Mouse (Mus musculus) embryonic facial prominence, embryonic 10.5 days (tissue): ENCODE measurements around the gene Acsbg2. TPM values are rescaled to one million over a fixed set of nuclear protein-coding genes. Genes with fewer than 3 reads are reported as not detected.

Experiments
- DNase-seq: peaks from one replicate; pipeline ENCODE4 v3.0.0-alpha.2; 2017; ENCODE audit warnings: low spot score
- H3K27ac ChIP-seq: fragments of 300-500 bp; sonication (generic); replicated peaks from 2 replicates; pipeline ENCODE4 v1.5.1; 2016; ENCODE audit warnings: mild to moderate bottlenecking
- H3K27me3 ChIP-seq: fragments of 300-500 bp; sonication (generic); replicated peaks from 2 replicates; pipeline ENCODE4 v1.6.1; 2016; ENCODE audit warnings: low read depth, mild to moderate bottlenecking; ENCODE audit not compliant: poor library complexity, severe bottlenecking
- H3K36me3 ChIP-seq: fragments of 300-500 bp; sonication (generic); replicated peaks from 2 replicates; pipeline ENCODE4 v1.6.1; 2016; ENCODE audit warnings: mild to moderate bottlenecking, moderate library complexity
- H3K4me1 ChIP-seq: fragments of 300-500 bp; sonication (generic); 2 replicates; pipeline ENCODE4 v1.6.1; 2016
- H3K4me3 ChIP-seq: fragments of 300-500 bp; sonication (generic); 2 replicates; pipeline ENCODE4 v1.5.1; 2016; ENCODE audit warnings: mild to moderate bottlenecking, moderate library complexity
- H3K9me3 ChIP-seq: fragments of 300-500 bp; sonication (generic); 2 replicates; pipeline ENCODE4 v1.6.1; 2016; ENCODE audit warnings: mild to moderate bottlenecking
- WGBS: fragments of 180-500 bp; shearing (Covaris S2); methylation state at CpG from one replicate; pipeline ENCODE4 v1.1.7; 2016; 5-methylcytosine and 5-hydroxymethylcytosine counted together
- polyA plus RNA-seq: library from polyadenylated mRNA; unstranded; fragments of >200 nt; fragmentation: Nextera tagmentation; extraction: Ambion mirVana; gene quantifications from 2 replicates; pipeline ENCODE4 v1.2.1, GENCODE M21; 2016

The Acsbg2 gene
- polyA plus RNA-seq, 1 experiment from 2014 or later, result not detected

GRCm38 (mm10) chr17:56832918-56833317, 41.3 kb downstream of the Acsbg2 start:
- H3K27me3 ChIP-seq, result peaks cover 49% of the 10 kb centered on the region
- peaks cover 18% of the 10 kb centered on the region for H3K4me1 ChIP-seq
- 76% methylated on average over 1 of the region's 1 CpGs for WGBS
- H3K36me3 ChIP-seq, result no peaks in the 10 kb centered on the region
- H3K27ac ChIP-seq, result no peak overlapping the region
- H3K4me3 ChIP-seq, result no peak overlapping the region
- no peaks in the 10 kb centered on the region for H3K9me3 ChIP-seq
- no peak for DNase-seq

DNA sequence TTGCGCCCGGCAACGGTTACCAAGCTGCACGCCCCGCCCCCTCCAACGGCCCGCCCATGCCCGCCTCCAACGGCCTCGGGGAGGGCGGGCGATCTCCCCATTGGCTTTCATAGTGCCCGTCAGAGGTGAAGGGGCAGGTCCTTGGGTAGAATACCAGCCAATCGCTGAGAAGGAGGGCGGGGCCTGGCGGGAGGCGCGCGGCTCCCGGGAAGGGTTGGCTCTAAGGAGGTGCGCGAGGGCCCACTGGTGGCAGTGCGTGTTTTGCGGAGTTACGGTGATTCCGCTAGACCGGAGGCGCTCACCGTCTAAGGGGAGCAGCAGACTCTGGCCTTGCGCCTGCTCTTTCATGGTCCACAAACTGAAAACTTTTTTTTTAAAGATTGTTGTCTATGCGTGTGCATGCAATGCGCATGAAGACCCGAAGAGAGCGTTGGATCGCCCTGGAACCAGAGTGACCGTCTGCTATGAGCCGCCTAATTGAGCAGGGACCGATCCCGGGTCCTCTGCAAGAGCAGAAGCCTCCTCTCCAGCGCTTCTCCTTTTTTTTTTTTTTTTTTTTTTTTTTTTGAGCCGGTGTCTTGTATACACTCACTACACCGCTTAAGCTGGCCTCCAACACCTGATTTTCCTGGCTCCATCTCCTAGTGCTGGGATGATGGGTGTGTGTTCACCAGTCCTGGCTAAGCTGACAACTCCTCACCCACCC, 43.0 kb downstream of the Acsbg2 start:
- peak; percentile 99 for DNase-seq
- peaks cover 18% of the 10 kb centered on the region for H3K4me1 ChIP-seq
- H3K27me3 ChIP-seq, result peaks cover 59% of the 10 kb centered on the region
- WGBS, result under 1% methylated on average over 42 of the region's 42 CpGs
- no peaks in the 10 kb centered on the region for H3K36me3 ChIP-seq
- H3K27ac ChIP-seq, result peak overlapping the region; percentile 79
- H3K4me3 ChIP-seq, result peak overlapping the region; percentile 79
- no peaks in the 10 kb centered on the region for H3K9me3 ChIP-seq

- H3K27me3 ChIP-seq, result peaks cover 59% of the 10 kb centered on the region
- under 1% methylated on average over 60 of the region's 62 CpGs for WGBS
- no peak for DNase-seq
Measured at GRCm38 (mm10) chr17:56830411-56831110, 43.7 kb downstream of the Acsbg2 start, which contains the start of gene Rfx2. Rfx2 (minus strand) TSS chr17:56831013.

DNA sequence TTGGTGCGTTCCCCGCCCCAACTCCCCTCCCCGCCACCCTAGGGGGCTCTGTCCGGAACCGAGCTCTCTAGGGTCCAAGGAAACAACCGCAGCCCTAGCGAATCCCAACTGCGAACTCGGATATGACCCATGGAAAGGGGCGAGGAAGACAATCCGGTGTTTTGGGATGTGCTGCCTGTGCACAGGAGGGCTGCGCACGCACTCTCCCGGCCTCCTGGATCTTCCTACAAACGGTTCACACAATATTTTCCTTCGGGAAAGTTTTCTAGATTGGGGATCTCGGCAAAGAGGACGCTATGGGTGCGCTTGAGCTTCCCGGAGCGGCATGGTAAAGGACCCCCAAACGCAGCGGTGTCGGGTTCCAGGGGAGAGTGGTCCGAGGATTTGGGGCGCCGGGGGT, 44.5 kb downstream of the Acsbg2 start:
- Histone ChIP-seq H3K4me3 (peak overlapping the region; percentile 79), H3K4me1 (peaks cover 19% of the 10 kb centered on the region), H3K27ac (no peak overlapping the region), H3K27me3 (peaks cover 59% of the 10 kb centered on the region), H3K36me3 (no peaks in the 10 kb centered on the region), H3K9me3 (no peaks in the 10 kb centered on the region)
- under 1% methylated on average over 27 of the region's 27 CpGs for WGBS
- peak; percentile 63 for DNase-seq

More at GRCm38 (mm10) chr17:56830411-56831110, 43.7 kb downstream of the Acsbg2 start, which contains the start of gene Rfx2:
- Histone ChIP-seq H3K4me3 (peak within 1 kb of the TSS; percentile 79), H3K36me3 (no peaks in the 10 kb centered on the region), H3K9me3 (no peaks in the 10 kb centered on the region), H3K27ac (peak within 1 kb of the TSS; percentile 79), H3K4me1 (peaks cover 18% of the 10 kb centered on the region)

DNA sequence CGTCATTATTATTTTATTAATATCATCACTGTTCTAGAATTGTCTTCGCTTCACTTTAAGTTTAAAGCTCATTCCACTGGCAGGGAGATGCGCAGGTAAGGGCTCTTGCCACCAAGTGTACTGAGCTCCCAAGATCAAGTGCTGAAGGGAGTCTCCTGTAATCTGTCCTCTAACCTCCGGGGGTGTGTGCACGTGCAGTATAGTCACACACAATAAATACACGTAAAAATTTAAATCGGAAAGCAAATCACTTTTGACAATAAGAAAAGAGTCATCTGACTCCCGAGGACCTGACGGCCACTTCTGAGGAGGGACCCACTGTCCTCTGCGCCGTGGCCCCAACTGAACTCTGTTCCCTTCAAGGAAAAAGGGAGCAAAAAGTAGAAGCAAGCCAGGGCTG, 45.1 kb downstream of the Acsbg2 start:
- WGBS, result 21% methylated on average over 11 of the region's 11 CpGs
- no peak for DNase-seq

GRCm38 (mm10) chr17:56826718-56827117, 47.5 kb downstream of the Acsbg2 start:
- Histone ChIP-seq H3K27me3 (peaks cover 41% of the 10 kb centered on the region), H3K9me3 (no peaks in the 10 kb centered on the region), H3K36me3 (no peaks in the 10 kb centered on the region), H3K4me3 (no peak overlapping the region), H3K4me1 (peaks cover 24% of the 10 kb centered on the region), H3K27ac (no peak overlapping the region)
- no peak for DNase-seq
- 86% methylated on average over 2 of the region's 2 CpGs for WGBS

More for the DNA sequence above, 45.1 kb downstream of the Acsbg2 start:
- Histone ChIP-seq H3K4me3 (peak overlapping the region; percentile 79), H3K36me3 (no peaks in the 10 kb centered on the region), H3K4me1 (peaks cover 24% of the 10 kb centered on the region), H3K27me3 (peaks cover 59% of the 10 kb centered on the region), H3K27ac (no peak overlapping the region), H3K9me3 (no peaks in the 10 kb centered on the region)

DNA sequence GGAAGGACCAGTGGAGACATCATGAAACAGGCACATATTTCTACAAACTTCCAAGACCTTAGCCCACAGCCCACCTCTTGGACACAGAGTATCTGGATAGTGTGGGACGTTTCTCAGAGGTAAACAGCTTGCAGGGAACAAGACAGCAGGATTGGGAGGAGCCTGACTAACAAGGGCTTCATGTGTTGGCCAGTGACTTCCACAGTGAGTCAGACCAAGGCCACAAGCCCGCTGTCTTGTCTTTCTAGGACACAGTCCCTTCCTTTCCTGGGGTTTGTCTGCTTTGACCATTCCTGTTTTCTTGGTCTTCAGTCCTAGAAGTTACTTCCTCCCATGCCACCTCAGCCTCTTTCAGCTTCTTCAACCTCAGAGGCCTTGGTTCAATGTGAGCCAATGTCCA, 50.9 kb downstream of the Acsbg2 start:
- no peak overlapping the region for H3K27ac ChIP-seq
- H3K4me1 ChIP-seq, result peaks cover 10% of the 10 kb centered on the region
- H3K9me3 ChIP-seq, result no peaks in the 10 kb centered on the region
- no peak overlapping the region for H3K4me3 ChIP-seq
- H3K36me3 ChIP-seq, result no peaks in the 10 kb centered on the region
- WGBS, result 60% methylated on average over 2 of the region's 2 CpGs
- H3K27me3 ChIP-seq, result peaks cover 14% of the 10 kb centered on the region
- no peak for DNase-seq

DNA sequence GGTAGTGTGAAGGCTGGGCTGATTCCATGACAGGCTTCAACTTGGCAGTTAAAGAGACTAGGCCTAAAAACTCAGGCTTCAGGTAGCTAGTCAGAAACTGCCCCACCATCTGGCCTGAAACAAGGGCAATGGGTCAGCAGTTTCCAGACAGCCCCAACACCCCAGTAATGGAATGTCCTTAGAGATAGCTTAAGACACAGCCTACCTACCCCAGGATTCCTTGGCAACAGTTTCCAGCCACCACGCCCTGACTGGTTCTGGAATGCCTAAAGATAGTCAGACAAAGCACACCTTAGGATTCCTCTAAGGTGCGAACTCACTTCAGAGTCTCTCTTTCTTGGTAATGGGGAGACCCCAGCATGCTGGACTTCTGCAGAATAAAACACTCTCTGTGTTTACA, 51.9 kb downstream of the Acsbg2 start:
- no peaks in the 10 kb centered on the region for H3K36me3 ChIP-seq
- DNase-seq, result no peak
- peaks cover 5% of the 10 kb centered on the region for H3K27me3 ChIP-seq
- no peak overlapping the region for H3K27ac ChIP-seq
- H3K9me3 ChIP-seq, result no peaks in the 10 kb centered on the region
- H3K4me1 ChIP-seq, result peaks cover 10% of the 10 kb centered on the region
- 80% methylated on average over 2 of the region's 2 CpGs for WGBS
- H3K4me3 ChIP-seq, result no peak overlapping the region

GRCm38 (mm10) chr17:56819694-56820111, 54.5 kb downstream of the Acsbg2 start:
- 81% methylated on average over 8 of the region's 8 CpGs for WGBS
- no peaks in the 10 kb centered on the region for H3K9me3 ChIP-seq
- no peak overlapping the region for H3K4me3 ChIP-seq
- no peaks in the 10 kb centered on the region for H3K36me3 ChIP-seq
- H3K4me1 ChIP-seq, result peaks cover 17% of the 10 kb centered on the region
- peaks cover 8% of the 10 kb centered on the region for H3K27me3 ChIP-seq
- no peak overlapping the region for H3K27ac ChIP-seq
- DNase-seq, result no peak

- peaks cover 8% of the 10 kb centered on the region for H3K27me3 ChIP-seq
- 78% methylated on average over 6 of the region's 6 CpGs for WGBS
- no peak overlapping the region for H3K4me3 ChIP-seq
- H3K4me1 ChIP-seq, result peaks cover 19% of the 10 kb centered on the region
- no peaks in the 10 kb centered on the region for H3K9me3 ChIP-seq
- no peak for DNase-seq
- no peaks in the 10 kb centered on the region for H3K36me3 ChIP-seq
- no peak overlapping the region for H3K27ac ChIP-seq
Measured at GRCm38 (mm10) chr17:56819032-56819545, 55.2 kb downstream of the Acsbg2 start.

GRCm38 (mm10) chr17:56818067-56818636, 56.1 kb downstream of the Acsbg2 start:
- 31% methylated on average over 11 of the region's 11 CpGs for WGBS
- Histone ChIP-seq H3K9me3 (no peaks in the 10 kb centered on the region), H3K4me3 (no peak overlapping the region; the same call in 1 of the 2 replicates), H3K27ac (no peak overlapping the region), H3K4me1 (peaks cover 27% of the 10 kb centered on the region), H3K27me3 (peaks cover 16% of the 10 kb centered on the region), H3K36me3 (no peaks in the 10 kb centered on the region)
- DNase-seq, result peak; percentile 28

GRCm38 (mm10) chr17:56815057-56815345, 59.2 kb downstream of the Acsbg2 start:
- WGBS, result 67% methylated on average over 3 of the region's 3 CpGs
- peaks cover 23% of the 10 kb centered on the region for H3K27me3 ChIP-seq
- peaks cover 38% of the 10 kb centered on the region for H3K4me1 ChIP-seq

More at GRCm38 (mm10) chr17:56815057-56815345, 59.2 kb downstream of the Acsbg2 start:
- DNase-seq, result no peak
- peak overlapping the region; percentile 75 for H3K27ac ChIP-seq
- H3K36me3 ChIP-seq, result no peaks in the 10 kb centered on the region
- H3K4me3 ChIP-seq, result no peak overlapping the region
- no peaks in the 10 kb centered on the region for H3K9me3 ChIP-seq
